Mouse (Mus musculus): Measurements from ENCODE around the gene Acad8. TPM values are rescaled to one million over a fixed set of nuclear protein-coding genes. Genes with fewer than 3 reads are reported as not detected.

The Acad8 gene
- total and polyA plus RNA-seq, 3 experiments: 13.7 to 24.7 (median 21.7) TPM

- TF ChIP-seq EP300 (IDR thresholded peaks at IDR 0.05; ENCODE audit: low read length): no peak
These were observed at the start of gene Acad8, which contains the start of gene Thyn1 (continued) for GRCm38 (mm10) chr9:26999461-27000395.

- H3K4me3 ChIP-seq (replicated peaks in 1 of 3; ENCODE audit: low read depth in 2 of 3, low read length in 2 of 3, poor library complexity in 1 of 3): no peak overlapping the region
- TF ChIP-seq ZC3H11A (IDR thresholded peaks at IDR 0.05; ENCODE audit: low read depth, low read length): no peak
- TF ChIP-seq ZKSCAN1 (IDR thresholded peaks at IDR 0.05; ENCODE audit: borderline replicate concordance, low read depth, low read length): no peak
- 0 out of 2 replicates have a peak, but pooled peaks have one; percentile 24 for TF ChIP-seq BHLHE40 (IDR thresholded peaks at IDR 0.05; ENCODE audit: low read depth, low read length)
- dilution Hi-C loops (cut with MboI; ENCODE audit: extremely low pct_ligation_motif_present, extremely low pct_unique_long_range_greater_than_20kb, low sequenced_read_pairs) (no loop called here), in situ Hi-C loops (cut with MboI; ENCODE audit: low pct_ligation_motif_present, low pct_unique_long_range_greater_than_20kb, low sequenced_read_pairs) (no loop called here)
- no peak for DNase-seq (ENCODE audit: extremely low read depth)
- no peak overlapping the region for H3K9ac ChIP-seq (ENCODE audit: insufficient read depth, low read depth)
- peaks cover 68 to 97% of the 10 kb centered on the region in 2 experiments for H3K36me3 ChIP-seq (replicated peaks in 1 of 2; ENCODE audit: control insufficient read depth in 1 of 2, insufficient read depth in 1 of 2, low read length in 1 of 2)
- no peak overlapping the region; the same call in 1 of the 2 replicates for H3K27ac ChIP-seq (ENCODE audit: insufficient read depth, low read depth)
- no peak overlapping the region for H3K4me2 ChIP-seq (ENCODE audit: insufficient read depth, low read depth, poor library complexity, severe bottlenecking)
- H3K79me2 ChIP-seq (replicated peaks; ENCODE audit: control insufficient read depth, extremely low read depth, insufficient read depth, poor library complexity, severe bottlenecking): no peaks in the 10 kb centered on the region
- H3K9me3 ChIP-seq (replicated peaks; ENCODE audit: low read length): no peaks in the 10 kb centered on the region
- no peaks in the 10 kb centered on the region for H3K27me3 ChIP-seq (replicated peaks)
- H3K4me1 ChIP-seq (ENCODE audit: control insufficient read depth in 1 of 2, insufficient read depth in 2 of 2): no peaks in the 10 kb centered on the region
These were observed 44.5 kb upstream of the Acad8 start for GRCm38 (mm10) chr9:27043892-27044291.

- DNase-seq (ENCODE audit: extremely low read depth): no peak
- peaks cover 2% of the 10 kb centered on the region for H3K27me3 ChIP-seq (replicated peaks)
- H3K79me2 ChIP-seq (replicated peaks; ENCODE audit: control insufficient read depth, extremely low read depth, insufficient read depth, poor library complexity, severe bottlenecking): peaks cover 48% of the 10 kb centered on the region
- peak; percentile 50; the same call in 1 of the 2 replicates for TF ChIP-seq CHD2 (IDR thresholded peaks at IDR 0.05; ENCODE audit: low read length)
- no peak for TF ChIP-seq MEF2A (IDR thresholded peaks at IDR 0.05; ENCODE audit: borderline replicate concordance, low read depth, low read length)
- 0 out of 2 replicates have a peak, but pooled peaks have one; percentile 6 for TF ChIP-seq KAT2A (IDR thresholded peaks at IDR 0.05; ENCODE audit: insufficient replicate concordance, low read length)
- no peak for TF ChIP-seq RAD21 (IDR thresholded peaks at IDR 0.05; ENCODE audit: low read depth, low read length)
- TF ChIP-seq RCOR1 (conservative IDR thresholded peaks at IDR 0.05; ENCODE audit: low read depth, low read length): no peak
- no peak for TF ChIP-seq ELF1 (IDR thresholded peaks at IDR 0.05; ENCODE audit: low read depth, low read length)
- no peak for TF ChIP-seq MAFK (IDR thresholded peaks at IDR 0.05; ENCODE audit: insufficient replicate concordance, low read length)
- no peak for TF ChIP-seq CHD1 (IDR thresholded peaks at IDR 0.05; ENCODE audit: low read depth, low read length)
- TF ChIP-seq MAZ (IDR thresholded peaks at IDR 0.05; ENCODE audit: low read depth, low read length): no peak
- TF ChIP-seq E2F4 (IDR thresholded peaks at IDR 0.05; ENCODE audit: insufficient replicate concordance, low read depth, low read length): no peak
- TF ChIP-seq MAX (IDR thresholded peaks at IDR 0.05; ENCODE audit: low read length): no peak; the same call in 1 of the 2 replicates
- no peak for TF ChIP-seq NRF1 (IDR thresholded peaks at IDR 0.05; ENCODE audit: low read depth, low read length)
- TF ChIP-seq BHLHE40 (IDR thresholded peaks at IDR 0.05; ENCODE audit: low read depth, low read length): no peak
- TF ChIP-seq SIN3A (IDR thresholded peaks at IDR 0.05; ENCODE audit: low read length): peak; percentile 57
- no peak for TF ChIP-seq EP300 (IDR thresholded peaks at IDR 0.05; ENCODE audit: low read length)
- TF ChIP-seq ZKSCAN1 (IDR thresholded peaks at IDR 0.05; ENCODE audit: borderline replicate concordance, low read depth, low read length): no peak
- peak; percentile 57; the same call in 1 of the 2 replicates for TF ChIP-seq POLR2A (IDR thresholded peaks at IDR 0.05; ENCODE audit: low read depth, low read length)
- TF ChIP-seq USF2 (conservative IDR thresholded peaks at IDR 0.05; ENCODE audit: low read depth, low read length): no peak
- TF ChIP-seq GABPA (IDR thresholded peaks at IDR 0.05; ENCODE audit: insufficient replicate concordance, low read depth, low read length): no peak
- no peak for TF ChIP-seq JUND (conservative IDR thresholded peaks at IDR 0.05; ENCODE audit: low read depth, low read length)
- no peak; the same call in 1 of the 2 replicates for TF ChIP-seq HCFC1 (IDR thresholded peaks at IDR 0.05; ENCODE audit: low read depth, low read length)
- peak; percentile 31; the same call in 1 of the 2 replicates for TF ChIP-seq TCF12 (IDR thresholded peaks at IDR 0.05; ENCODE audit: low read depth, low read length)
- 0 out of 2 replicates have a peak, but pooled peaks have one; percentile 6 for TF ChIP-seq IRF4 (IDR thresholded peaks at IDR 0.05; ENCODE audit: low read depth, low read length)
- dilution Hi-C loops (cut with MboI; ENCODE audit: extremely low pct_ligation_motif_present, extremely low pct_unique_long_range_greater_than_20kb, low sequenced_read_pairs): no loop called here
- H3K36me3 ChIP-seq (replicated peaks in 1 of 2; ENCODE audit: control insufficient read depth in 1 of 2, insufficient read depth in 1 of 2, low read length in 1 of 2): peaks cover 2 to 30% of the 10 kb centered on the region in 2 experiments
- peak overlapping the region; percentile 71 to 98 (median 88) for H3K4me3 ChIP-seq (replicated peaks in 1 of 3; ENCODE audit: low read depth in 2 of 3, low read length in 2 of 3, poor library complexity in 1 of 3)
- no peaks in the 10 kb centered on the region for H3K9me3 ChIP-seq (replicated peaks; ENCODE audit: low read length)
- H3K4me2 ChIP-seq (ENCODE audit: insufficient read depth, low read depth, poor library complexity, severe bottlenecking): peak overlapping the region; percentile 88
- peaks cover 17 to 49% of the 10 kb centered on the region in 2 experiments for H3K4me1 ChIP-seq (ENCODE audit: control insufficient read depth in 1 of 2, insufficient read depth in 2 of 2)
- in situ Hi-C loops (cut with MboI; ENCODE audit: low pct_ligation_motif_present, low pct_unique_long_range_greater_than_20kb, low sequenced_read_pairs): no loop called here
- H3K9ac ChIP-seq (ENCODE audit: insufficient read depth, low read depth): peak overlapping the region; percentile 91
- no peak overlapping the region for H3K27ac ChIP-seq (ENCODE audit: insufficient read depth, low read depth)
These were observed 31.4 kb upstream of the Acad8 start for GRCm38 (mm10) chr9:27030763-27031100.
